Mouse (Mus musculus) myocyte (in vitro differentiated cells): ENCODE measurements around the gene Sdk2. TPM values are rescaled to one million over a fixed set of nuclear protein-coding genes. Genes with fewer than 3 reads are reported as not detected.

Experiments
- H3K27me3 ChIP-seq: one replicate; pipeline ENCODE4 v1.6.1; 2011; ENCODE audit not compliant: control insufficient read depth, insufficient read depth, insufficient read length
- H3K36me3 ChIP-seq: one replicate; pipeline ENCODE4 v1.6.1; 2011; ENCODE audit not compliant: control insufficient read depth, insufficient read depth
- H3K4me2 ChIP-seq: one replicate; pipeline ENCODE4 v1.6.1; 2011; ENCODE audit warnings: low read depth, control low read depth
- H3K4me3 ChIP-seq: one replicate; pipeline ENCODE4 v1.5.1; 2011; ENCODE audit warnings: mild to moderate bottlenecking, control low read depth, moderate library complexity
- H3K79me2 ChIP-seq: one replicate; pipeline ENCODE4 v1.6.1; 2011; ENCODE audit not compliant: control insufficient read depth, insufficient read depth
- H3ac ChIP-seq: one replicate; pipeline ENCODE4 v1.6.1; 2011; ENCODE audit not compliant: control insufficient read depth, insufficient read length
- CEBPB ChIP-seq: IDR thresholded peaks from 2 replicates; pipeline ENCODE4 v1.6.1; 2011; ENCODE audit warnings: mild to moderate bottlenecking, moderate library complexity; ENCODE audit not compliant: poor library complexity, insufficient read depth, severe bottlenecking
- E2F4 ChIP-seq: IDR thresholded peaks from one replicate; pipeline ENCODE4 v1.6.1; 2011; ENCODE audit warnings: mild to moderate bottlenecking, control low read depth, moderate library complexity; ENCODE audit not compliant: insufficient read depth
- MAX ChIP-seq: IDR thresholded peaks from one replicate; pipeline ENCODE4 v1.6.1; 2011; ENCODE audit warnings: low read depth, mild to moderate bottlenecking, control low read depth
- MYOD1 ChIP-seq, 3 experiments: IDR thresholded peaks; one replicate each; pipeline ENCODE4 v1.6.1; 2011; ENCODE audit warnings: control low read depth in 2 of 3, low read depth in 2 of 3, mild to moderate bottlenecking in 2 of 3, moderate library complexity in 1 of 3; ENCODE audit not compliant: insufficient read length in 2 of 3, control insufficient read depth in 1 of 3
- MYOG ChIP-seq, 3 experiments: IDR thresholded peaks; one replicate each; pipeline ENCODE4 v1.6.1; 2011; ENCODE audit warnings: control low read depth in 2 of 3, low read depth in 2 of 3, mild to moderate bottlenecking in 2 of 3; ENCODE audit not compliant: insufficient read length in 2 of 3, control insufficient read depth in 1 of 3, insufficient read depth in 1 of 3
- POLR2A ChIP-seq: IDR thresholded peaks from one replicate; pipeline ENCODE4 v1.6.1; 2011; ENCODE audit warnings: low read depth, mild to moderate bottlenecking, control low read depth, moderate library complexity; ENCODE audit not compliant: insufficient read length
- POLR2AphosphoS2 ChIP-seq: IDR thresholded peaks from one replicate; pipeline ENCODE4 v1.6.1; 2011; ENCODE audit warnings: low read depth, control low read depth; ENCODE audit not compliant: insufficient read length
- REST ChIP-seq: IDR thresholded peaks from one replicate; pipeline ENCODE4 v1.6.1; 2011; ENCODE audit warnings: mild to moderate bottlenecking, control low read depth, moderate library complexity; ENCODE audit not compliant: insufficient read depth, insufficient read length
- SRF ChIP-seq: IDR thresholded peaks from one replicate; pipeline ENCODE4 v1.6.1; 2011; ENCODE audit warnings: low read depth; ENCODE audit not compliant: control insufficient read depth, insufficient read length
- TCF12 ChIP-seq: IDR thresholded peaks from one replicate; pipeline ENCODE4 v1.6.1; 2011; ENCODE audit warnings: mild to moderate bottlenecking, control low read depth; ENCODE audit not compliant: poor library complexity, insufficient read depth, severe bottlenecking
- TCF3 ChIP-seq: IDR thresholded peaks from one replicate; pipeline ENCODE4 v1.6.1; 2011; ENCODE audit warnings: low read depth, control low read depth; ENCODE audit not compliant: insufficient read length
- USF1 ChIP-seq: IDR thresholded peaks from one replicate; pipeline ENCODE4 v1.6.1; 2011; ENCODE audit warnings: low read depth, mild to moderate bottlenecking, control low read depth, moderate library complexity
- polyA plus RNA-seq: library from polyadenylated mRNA; unstranded; fragments of >200 nt; fragmentation: generic; extraction: Trizol; gene quantifications from one replicate; pipeline ENCODE4 v1.2.1, GENCODE M21; 2012; ENCODE audit warnings: missing spikeins

The Sdk2 gene
- polyA plus RNA-seq, 1 experiment, result 0.06 TPM

DNA sequence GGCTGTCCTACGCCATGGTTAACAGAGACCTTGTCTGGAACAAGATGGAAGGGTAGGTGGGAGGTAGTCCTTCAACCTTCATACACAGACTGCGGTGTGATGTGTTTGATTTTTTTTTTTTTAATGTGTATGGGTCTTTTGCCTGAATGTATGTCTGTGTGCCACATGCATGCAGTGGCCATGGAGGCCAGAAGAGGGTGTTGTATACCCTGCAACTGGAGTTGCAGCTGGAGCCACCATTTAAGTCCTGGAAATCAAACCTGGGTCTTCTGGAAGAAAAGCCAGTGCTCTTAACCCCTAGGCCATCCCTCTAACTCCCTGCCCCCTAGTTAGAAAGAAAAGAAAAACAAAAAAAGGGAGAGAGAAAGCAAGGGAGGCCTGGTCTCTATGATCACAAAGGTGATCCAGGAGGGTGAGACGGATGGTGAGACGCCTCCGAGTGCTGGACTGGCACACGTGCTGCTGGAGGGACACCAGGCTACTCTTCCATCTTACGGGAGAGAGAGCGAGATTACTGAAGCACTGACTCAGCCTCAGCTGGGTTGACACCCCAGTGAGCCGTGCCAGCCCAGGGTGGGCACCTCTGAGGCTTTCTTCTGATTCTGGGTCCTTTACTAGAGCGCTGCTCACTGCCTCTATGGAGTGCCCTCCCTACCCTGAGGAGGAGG, 334.8 kb downstream of the Sdk2 start:
- Histone ChIP-seq H3K27me3 (no peaks in the 10 kb centered on the region), H3ac (no peak overlapping the region), H3K79me2 (no peaks in the 10 kb centered on the region), H3K4me3 (no peak overlapping the region), H3K36me3 (no peaks in the 10 kb centered on the region), H3K4me2 (peak overlapping the region; percentile 72)
- TF ChIP-seq CEBPB, result no peak
- TF ChIP-seq E2F4, result no peak
- TF ChIP-seq TCF3, result no peak
- TF ChIP-seq POLR2AphosphoS2, result no peak
- TF ChIP-seq MYOG (IDR thresholded peaks at IDR 0.05; ENCODE audit: control insufficient read depth in 1 of 3, insufficient read depth in 1 of 3, insufficient read length in 2 of 3, low read depth in 2 of 3), result no peak
- no peak for TF ChIP-seq TCF12
- TF ChIP-seq REST, result no peak
- no peak for TF ChIP-seq MAX
- no peak for TF ChIP-seq SRF
- TF ChIP-seq USF1, result no peak
- TF ChIP-seq POLR2A, result no peak
- no peak for TF ChIP-seq MYOD1 (IDR thresholded peaks at IDR 0.05; ENCODE audit: control insufficient read depth in 1 of 3, insufficient read length in 2 of 3, low read depth in 2 of 3)

DNA sequence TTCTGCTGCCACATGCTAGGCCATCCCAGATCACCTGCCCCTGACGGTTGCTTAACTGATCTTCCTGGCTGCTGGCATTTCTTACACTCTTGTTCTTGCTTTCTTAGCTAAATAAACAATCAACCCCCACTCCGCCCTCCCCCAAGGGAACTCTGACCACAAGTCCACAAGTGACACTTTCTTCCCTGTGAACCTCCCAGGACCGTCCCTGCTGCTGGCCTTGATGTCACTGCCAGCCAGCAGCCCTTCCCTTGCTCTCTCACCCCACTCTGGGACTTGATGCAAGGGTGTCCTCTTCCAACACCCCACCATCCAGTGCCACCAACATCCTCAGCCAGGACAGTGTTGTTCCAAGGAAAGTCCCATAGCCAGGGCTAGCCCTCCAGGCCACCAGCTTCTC, 336.0 kb downstream of the Sdk2 start:
- no peaks in the 10 kb centered on the region for H3K36me3 ChIP-seq
- H3K4me3 ChIP-seq, result no peak overlapping the region
- H3ac ChIP-seq, result no peak overlapping the region
- no peaks in the 10 kb centered on the region for H3K27me3 ChIP-seq
- no peaks in the 10 kb centered on the region for H3K79me2 ChIP-seq
- TF ChIP-seq MAX (no peak), POLR2A (no peak), REST (no peak), CEBPB (no peak), MYOD1 (IDR thresholded peaks at IDR 0.05; ENCODE audit: control insufficient read depth in 1 of 3, insufficient read length in 2 of 3, low read depth in 2 of 3) (no peak), MYOG (IDR thresholded peaks at IDR 0.05; ENCODE audit: control insufficient read depth in 1 of 3, insufficient read depth in 1 of 3, insufficient read length in 2 of 3, low read depth in 2 of 3) (no peak), TCF3 (no peak), USF1 (no peak), E2F4 (no peak), POLR2AphosphoS2 (no peak), TCF12 (no peak), SRF (no peak)
- no peak overlapping the region for H3K4me2 ChIP-seq

DNA sequence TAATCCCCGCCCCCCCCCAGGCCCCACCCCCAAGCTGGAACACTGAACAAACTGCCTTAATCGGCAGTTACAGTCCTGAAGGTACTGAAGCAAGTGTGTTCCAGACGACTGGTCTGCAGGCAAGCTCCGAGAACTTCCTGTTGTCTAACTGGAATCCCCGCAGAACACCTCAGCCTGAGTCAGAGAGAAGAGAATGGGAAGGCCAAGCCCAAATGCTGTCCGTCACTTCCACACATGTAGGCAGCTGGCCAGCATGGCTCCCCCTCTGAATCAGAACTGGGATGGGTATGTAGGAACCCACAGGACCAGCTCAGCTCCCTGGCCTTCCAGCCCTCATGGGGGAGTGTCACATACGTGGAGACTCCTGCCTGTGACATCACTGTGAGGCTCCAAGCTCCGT, 336.9 kb downstream of the Sdk2 start:
- H3K79me2 ChIP-seq, result no peaks in the 10 kb centered on the region
- H3K4me2 ChIP-seq, result peak overlapping the region; percentile 64
- no peak for TF ChIP-seq TCF12
- peak in 1 of 3 experiments; percentile 55 for TF ChIP-seq MYOD1 (IDR thresholded peaks at IDR 0.05; ENCODE audit: control insufficient read depth in 1 of 3, insufficient read length in 2 of 3, low read depth in 2 of 3)
- H3K36me3 ChIP-seq, result no peaks in the 10 kb centered on the region
- H3K27me3 ChIP-seq, result no peaks in the 10 kb centered on the region
- no peak overlapping the region for H3ac ChIP-seq
- no peak overlapping the region for H3K4me3 ChIP-seq

DNA sequence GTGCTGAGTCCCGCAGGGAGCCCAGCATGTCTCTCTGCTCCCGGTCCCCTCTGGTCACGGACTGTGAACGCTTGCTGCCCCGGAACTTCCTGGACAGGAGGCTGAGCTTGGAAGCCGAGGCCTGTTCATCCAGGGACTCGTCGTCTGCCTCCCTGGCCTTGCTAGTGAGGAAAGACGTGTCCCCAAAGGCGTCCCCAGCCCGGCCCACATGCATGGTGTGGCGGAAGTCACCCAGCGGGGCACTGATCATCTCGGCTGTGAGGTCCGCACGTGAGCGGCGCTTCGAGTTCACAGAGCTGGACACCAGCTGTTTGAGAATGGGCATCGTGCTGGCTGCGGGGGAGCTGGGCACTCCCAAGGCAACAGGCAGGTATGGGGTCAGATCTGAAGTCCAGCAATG, 337.6 kb downstream of the Sdk2 start:
- H3K36me3 ChIP-seq, result no peaks in the 10 kb centered on the region
- no peaks in the 10 kb centered on the region for H3K79me2 ChIP-seq
- peak overlapping the region; percentile 51 for H3K4me2 ChIP-seq
- H3ac ChIP-seq, result no peak overlapping the region
- no peaks in the 10 kb centered on the region for H3K27me3 ChIP-seq
- no peak overlapping the region for H3K4me3 ChIP-seq
- TF ChIP-seq MAX, result no peak
- no peak for TF ChIP-seq TCF3
- TF ChIP-seq REST, result no peak
- TF ChIP-seq E2F4, result no peak
- TF ChIP-seq USF1, result no peak

DNA sequence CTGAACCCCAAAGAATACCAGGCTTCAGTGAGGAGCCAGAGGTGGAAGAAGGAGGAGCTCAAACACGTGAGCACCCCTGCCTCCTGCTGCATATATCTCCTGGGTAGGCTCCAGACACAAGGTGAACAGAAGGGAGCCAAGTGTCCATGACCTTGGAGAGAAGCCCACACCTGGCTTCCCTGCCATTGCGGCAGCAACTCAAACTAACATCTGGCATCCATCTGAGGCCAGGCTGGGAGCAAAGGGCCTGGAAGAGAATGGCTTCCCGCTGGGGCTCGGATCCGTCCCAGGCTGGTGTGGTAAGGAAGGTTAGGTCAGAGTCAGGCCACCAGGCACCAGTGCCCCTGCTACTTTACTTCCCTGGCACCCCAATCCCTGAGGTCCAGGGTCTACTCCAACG, 338.9 kb downstream of the Sdk2 start:
- Histone ChIP-seq H3K36me3 (no peaks in the 10 kb centered on the region), H3K27me3 (no peaks in the 10 kb centered on the region), H3ac (no peak overlapping the region), H3K4me3 (no peak overlapping the region), H3K79me2 (no peaks in the 10 kb centered on the region), H3K4me2 (no peak overlapping the region)
- no peak for TF ChIP-seq TCF12
- no peak for TF ChIP-seq E2F4
- TF ChIP-seq MAX, result no peak
- TF ChIP-seq TCF3, result no peak
- no peak for TF ChIP-seq MYOD1 (IDR thresholded peaks at IDR 0.05; ENCODE audit: control insufficient read depth in 1 of 3, insufficient read length in 2 of 3, low read depth in 2 of 3)
- no peak for TF ChIP-seq CEBPB
- no peak for TF ChIP-seq USF1
- TF ChIP-seq POLR2A, result no peak
- TF ChIP-seq MYOG (IDR thresholded peaks at IDR 0.05; ENCODE audit: control insufficient read depth in 1 of 3, insufficient read depth in 1 of 3, insufficient read length in 2 of 3, low read depth in 2 of 3), result no peak
